Mouse (Mus musculus) granulocyte monocyte progenitor cell, adult 5-6 weeks (primary cell): ENCODE results near the gene Gng7. TPM values are rescaled to one million over a fixed set of nuclear protein-coding genes. Genes with fewer than 3 reads are reported as not detected.

Source experiments
- ATAC-seq: replicated peaks from 2 replicates; pipeline ENCODE4 v1.8.0; 2016; ENCODE audit warnings: mild to moderate bottlenecking, moderate TSS enrichment, inconsistent platforms; ENCODE audit not compliant: poor library complexity, severe bottlenecking
- total RNA-seq, 2 experiments: library from RNA; stranded (forward) in 1 of 2; stranded (reverse) in 1 of 2; fragments of 200-712, 200-1000 nt in 1 of 2; fragments of >200 nt in 1 of 2; fragmentation: Nextera tagmentation in 1 of 2; gene quantifications; 2 replicates each; pipeline ENCODE4 v1.2.3; 2014 to 2017

Gene Gng7
- total RNA-seq, 2 experiments from 2014 or later = 0.30 to 0.46 TPM

DNA sequence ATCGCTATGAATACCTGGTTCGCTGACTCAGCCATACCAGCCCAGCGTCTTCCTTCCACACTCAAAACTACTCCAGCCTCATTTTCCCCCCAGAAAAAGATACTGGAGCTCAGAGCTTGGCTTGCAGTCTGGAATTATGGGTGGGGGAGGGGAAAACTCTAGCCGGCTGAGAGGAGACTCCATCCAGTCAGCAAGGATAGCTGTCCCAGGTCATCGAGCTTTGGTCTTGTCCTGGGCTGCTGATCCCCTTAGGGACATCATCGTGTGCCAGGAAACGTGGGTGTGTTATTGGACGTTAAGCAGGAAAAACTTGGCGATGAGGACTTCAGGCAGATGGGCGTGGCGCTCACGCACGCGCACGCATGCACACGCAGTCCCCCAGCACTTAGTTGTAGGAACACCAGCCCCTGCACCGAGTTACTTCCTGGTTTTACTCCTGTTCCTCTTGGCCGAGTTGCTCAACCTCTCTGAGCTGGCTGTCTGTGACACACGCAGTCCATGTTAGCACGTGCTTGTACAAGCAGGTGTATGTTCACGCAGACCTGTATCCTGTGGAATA, 81.2 kb downstream of the Gng7 start:
- ATAC-seq = peak; percentile 38

DNA sequence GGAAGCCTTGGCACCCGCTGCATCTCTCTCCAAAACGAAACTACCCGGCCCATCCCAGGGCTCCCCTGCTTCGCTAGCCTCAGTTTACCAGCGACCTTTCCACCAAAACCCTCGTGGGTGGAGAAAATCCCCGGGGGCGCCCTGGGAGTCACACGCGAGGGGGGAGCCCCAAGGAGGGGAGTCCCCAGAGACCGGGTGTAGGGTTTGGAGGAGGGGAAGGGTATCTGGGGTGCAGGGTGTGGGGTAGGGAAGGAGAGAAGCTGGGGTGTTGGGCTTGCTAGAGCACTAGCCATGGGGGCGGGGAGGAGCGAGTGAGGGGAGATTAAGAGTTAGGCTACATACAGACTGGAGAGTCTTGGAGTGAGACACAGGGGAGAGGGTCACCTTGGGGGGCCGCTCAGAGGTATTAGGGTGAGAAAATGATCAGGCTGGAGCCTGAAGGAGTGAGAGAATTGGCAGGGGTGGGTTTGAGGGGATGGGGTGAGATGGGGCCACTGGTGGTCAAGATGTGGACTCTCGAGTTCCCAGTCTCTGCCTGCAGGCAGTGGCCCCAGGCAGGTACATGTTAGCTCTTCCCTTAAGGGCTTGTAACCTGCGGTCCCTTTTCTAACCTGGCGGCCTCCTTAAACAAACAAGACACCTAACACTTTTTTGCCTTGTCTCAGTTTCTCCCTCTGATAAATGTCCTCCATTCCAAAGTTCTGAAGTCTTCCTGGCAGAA, 81.9 kb downstream of the Gng7 start:
- no peak for ATAC-seq

DNA sequence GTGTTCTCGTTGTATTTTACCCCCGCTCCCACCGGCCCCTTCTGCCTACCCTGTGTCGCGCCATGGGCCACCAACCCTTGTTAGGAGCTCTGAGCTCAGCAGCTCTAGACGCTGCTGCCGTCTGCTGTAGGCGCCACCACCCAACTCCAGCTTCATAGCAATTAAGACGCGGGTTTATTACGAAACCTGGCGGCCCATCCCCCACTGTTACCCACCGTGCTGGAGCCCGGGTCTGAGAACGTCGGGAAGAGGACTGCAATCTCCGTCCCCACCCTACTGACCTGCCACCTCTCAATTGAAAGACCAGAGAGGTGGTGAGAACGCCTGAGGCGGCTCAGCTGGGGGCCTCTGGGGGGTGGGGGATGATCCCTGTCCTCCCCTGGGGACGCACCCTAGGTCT, 82.5 kb downstream of the Gng7 start:
- no peak for ATAC-seq

DNA sequence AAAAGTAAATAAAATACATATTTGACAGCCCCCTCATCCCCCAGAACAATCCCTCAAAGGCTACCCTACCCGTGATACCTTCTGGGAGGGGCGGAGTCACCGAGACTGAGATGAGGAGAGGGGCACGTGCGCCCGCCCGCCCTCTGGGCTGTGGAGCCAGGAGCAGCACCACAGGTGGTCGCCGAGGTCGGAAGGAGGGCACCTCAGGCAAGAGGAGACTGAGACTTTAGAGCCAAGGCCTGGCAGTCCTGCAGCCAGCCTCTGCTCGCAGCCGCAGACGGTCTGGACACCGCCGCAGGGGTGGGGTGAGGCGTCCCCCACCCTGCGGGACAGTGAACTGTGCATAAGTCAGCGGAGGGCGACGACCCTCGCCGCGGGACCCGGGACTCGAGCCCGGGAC, 83.0 kb downstream of the Gng7 start:
- ATAC-seq = no peak

DNA sequence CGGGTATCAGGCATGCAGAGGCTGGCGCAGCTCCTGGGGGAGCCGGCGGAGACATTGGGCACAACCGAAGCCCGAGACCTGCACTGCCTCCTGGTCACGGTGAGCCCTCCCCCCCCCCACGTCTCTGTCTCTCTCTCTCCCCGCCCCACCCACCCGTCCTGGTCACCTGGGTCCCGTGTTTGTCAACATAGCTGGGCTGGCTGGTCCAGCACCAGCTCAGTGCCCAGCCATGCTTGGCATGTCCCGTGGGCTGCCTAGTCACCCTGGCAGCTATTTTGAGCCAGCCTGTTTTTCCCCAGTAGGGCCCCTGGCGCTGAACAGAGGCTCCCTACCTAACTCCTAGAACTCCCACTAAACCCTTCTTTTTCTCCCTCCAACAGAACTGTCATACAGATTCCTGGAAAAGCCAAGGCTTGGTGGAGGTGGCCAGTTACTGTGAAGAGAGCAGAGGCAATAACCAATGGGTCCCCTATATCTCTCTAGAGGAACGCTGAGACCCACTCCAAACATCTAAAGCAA, 83.5 kb downstream of the Gng7 start:
- no peak for ATAC-seq

DNA sequence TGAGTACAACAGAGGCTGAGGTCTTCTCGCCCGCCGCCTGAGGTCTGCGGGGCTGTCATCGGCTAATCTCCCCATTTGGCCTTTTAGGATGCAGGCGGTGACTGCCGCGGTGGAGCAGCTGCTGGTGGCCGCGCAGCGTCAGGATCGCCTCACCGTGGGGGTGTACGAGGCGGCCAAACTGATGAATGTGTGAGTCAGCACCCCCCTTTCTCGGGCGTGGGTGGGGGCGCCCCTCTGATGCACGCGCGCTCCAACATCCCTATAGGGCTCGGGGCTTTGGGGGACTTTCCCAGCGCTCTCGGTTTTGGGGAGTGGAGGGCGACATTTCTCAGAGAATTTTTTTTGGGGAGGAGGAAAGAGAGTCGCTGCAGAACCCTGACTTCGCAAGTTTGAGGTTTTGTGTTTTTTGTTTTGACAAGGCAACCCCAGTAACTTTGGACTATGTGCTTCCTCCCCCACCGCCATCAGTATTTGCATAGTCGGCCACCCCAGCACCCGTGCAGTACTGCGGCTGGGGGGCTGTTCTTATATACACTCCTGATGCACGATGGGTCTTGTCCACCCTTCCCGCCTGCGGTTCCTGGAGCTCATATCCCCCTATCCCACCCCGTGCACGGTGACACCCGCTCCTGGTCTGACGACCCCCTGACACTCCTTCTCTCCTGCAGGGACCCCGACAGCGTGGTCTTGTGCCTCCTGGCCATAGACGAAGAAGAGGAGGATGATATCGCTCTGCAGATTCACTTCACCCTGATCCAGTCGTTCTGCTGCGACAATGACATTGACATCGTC, 84.2 kb downstream of the Gng7 start:
- peak; percentile 4 for ATAC-seq

DNA sequence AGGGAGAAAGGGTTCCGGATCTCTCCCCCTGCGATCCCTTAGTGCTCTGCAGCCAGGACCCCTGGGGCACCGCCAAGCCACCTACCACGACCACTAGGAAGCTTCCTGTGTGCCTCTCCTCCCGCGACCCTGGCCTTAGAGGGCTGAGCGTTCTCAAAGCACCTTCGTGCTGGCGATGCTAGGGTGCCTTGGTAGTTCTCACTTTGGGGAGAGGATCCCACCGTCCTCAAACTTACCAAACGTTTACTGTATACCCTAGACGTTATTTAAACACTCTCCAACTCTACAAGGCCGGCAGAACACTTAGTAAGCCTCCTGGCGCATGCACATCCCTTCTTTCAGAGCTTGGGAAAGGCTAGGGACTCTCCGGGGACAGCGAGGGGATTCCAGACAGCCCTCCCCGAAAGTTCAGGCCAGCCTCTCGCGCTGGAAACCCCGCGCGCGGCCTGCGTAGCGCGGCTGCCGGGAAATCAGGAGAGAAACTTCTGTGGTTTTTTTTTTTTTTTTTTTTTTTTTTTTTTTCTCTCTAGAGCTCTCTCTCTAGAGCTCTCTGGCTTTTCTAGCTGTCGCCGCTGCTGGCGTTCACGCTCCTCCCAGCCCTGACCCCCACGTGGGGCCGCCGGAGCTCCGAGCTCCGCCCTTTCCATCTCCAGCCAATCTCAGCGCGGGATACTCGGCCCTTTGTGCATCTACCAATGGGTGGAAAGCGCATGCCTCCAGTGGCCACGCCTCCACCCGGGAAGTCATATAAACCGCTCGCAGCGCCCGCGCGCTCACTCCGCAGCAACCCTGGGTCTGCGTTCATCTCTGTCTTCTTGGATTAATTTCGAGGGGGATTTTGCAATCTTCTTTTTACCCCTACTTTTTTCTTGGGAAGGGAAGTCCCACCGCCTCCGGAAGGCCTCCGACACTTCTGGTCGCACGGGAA, 85.2 kb downstream of the Gng7 start, which contains the start of gene Gadd45b:
Gadd45b (plus strand) TSS at position 775 of the 928 bp plus-strand sequence.
- peak; percentile 74 for ATAC-seq

DNA sequence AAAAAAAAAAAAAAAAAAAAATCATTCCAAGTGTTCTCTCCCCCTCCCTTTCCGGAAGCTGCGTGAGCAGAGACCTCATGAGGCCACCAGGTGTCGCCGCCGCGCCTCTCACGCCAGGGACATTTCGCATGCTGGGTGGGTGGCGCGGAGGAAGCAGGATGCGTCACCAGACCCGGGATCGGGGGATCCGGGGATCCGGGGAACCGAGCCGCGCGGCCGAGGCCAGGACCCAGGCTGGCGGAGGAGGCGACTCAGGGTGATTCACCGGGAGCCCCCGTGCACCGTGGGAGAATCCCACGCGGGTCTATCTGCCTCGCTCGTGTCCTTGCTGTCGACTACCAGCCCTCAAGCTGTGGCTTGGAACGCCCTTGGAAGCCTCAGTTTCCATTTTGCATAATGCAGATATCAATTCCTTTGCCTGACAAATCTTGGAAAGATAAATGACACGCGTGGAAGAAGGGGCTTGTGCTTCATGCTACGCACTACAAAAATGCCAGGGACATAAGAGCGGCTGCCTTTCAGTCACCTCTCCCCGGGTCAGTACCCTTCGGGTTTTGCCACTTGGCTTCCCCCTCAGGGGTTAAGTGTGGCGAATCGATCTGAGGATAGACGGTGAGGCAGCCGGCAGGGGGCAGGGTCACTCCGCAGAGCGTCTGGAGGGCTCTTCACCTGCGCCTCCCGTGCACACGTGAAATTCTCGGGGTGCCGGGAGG, 86.0 kb downstream of the Gng7 start:
- ATAC-seq = peak; percentile 65

DNA sequence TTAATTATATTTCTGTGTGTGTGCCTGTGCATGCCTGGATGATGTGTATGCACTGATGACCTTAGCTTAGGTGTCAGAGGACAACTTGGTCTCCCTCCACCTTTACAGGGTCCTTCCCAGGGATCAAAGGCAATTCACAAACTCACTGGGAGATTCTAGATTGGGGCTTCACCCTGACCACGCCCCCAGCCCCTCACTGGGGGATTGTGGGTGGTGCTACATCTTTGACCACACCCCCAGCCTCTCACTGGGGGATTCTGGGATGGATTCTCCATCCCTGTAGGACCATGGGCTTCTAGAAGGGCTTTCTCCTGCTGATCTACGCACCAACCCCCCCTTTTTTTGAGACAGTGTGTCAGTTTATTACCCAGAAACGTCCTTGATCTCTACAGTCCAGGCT, 89.3 kb downstream of the Gng7 start:
- ATAC-seq = no peak

DNA sequence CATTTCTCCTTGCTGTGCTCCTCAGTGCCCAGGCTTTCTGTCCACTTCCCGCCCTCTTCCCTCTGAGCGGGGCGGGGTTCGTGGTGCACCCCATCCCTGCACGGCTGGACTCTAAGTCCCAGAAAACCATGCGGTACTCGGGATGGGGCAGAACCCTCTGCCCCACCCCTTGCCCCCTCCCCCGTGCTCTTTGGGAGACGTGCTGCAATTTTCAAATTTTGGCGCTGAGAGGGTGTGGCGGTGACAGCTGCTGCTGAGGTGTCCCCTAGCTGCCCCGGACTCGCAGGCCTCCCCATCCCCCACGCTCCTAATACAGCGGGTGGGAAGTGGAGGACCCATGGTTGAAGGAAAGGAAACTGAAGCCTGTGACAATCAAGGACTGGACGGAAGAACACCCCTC, 92.8 kb downstream of the Gng7 start:
- ATAC-seq = peak; percentile 77

DNA sequence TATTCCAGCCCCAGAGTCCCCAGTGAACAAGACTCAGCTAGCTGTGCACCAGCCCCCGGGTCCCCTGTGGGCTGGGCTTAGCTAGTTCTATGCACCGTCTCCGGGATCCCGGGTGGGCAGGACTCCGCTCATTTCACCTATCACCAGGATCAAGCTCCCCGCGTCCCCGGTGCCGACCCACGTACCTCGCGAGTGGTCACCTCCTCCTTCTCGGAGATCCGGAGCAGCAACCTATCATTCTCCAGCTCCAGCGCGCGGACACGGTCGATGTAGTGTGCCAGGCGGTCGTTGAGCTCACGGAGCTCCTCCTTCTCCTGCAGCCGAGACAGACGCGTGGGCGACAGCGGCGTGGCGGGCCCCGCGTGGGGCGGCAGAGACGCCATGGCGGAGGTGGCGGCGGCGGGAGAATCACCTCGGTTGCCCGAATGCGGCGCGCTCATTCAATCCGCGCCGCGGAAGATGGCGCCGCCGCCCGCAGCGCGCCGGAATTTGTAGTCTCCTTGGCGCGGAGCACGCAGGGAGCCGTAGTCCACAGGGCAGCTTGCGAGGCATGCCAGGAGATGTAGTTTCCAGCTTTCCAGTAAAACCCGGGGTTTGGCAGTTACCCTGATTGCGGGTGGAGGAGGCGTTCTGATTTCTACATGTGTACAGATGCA, 96.8 kb downstream of the Gng7 start, which contains the start of gene Lmnb2:
Lmnb2 (minus strand) TSS at position 467 of the 656 bp plus-strand sequence.
- peak; percentile 21 for ATAC-seq

DNA sequence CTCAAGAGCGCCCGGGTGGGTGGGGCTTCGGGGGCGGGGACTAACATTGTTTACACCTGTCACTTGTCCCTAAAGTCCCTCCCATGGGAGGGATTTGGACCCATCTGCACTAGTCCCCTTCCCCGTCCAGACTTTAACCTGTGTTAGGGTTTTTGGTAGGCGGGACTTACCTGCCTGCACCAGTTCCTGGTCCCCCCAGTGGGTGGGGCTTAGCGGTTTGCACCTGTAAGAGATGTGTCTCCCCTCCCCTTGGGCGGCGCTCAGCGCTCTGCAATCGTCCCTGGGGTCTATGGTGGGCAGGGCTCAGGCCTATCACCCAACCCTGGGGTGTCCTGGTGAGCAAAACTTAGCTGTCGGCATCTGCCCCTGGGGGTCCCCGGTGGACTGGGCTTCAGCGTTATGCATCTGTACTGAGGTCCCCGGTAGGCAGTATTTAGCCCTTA, 97.4 kb downstream of the Gng7 start:
- ATAC-seq = no peak

DNA sequence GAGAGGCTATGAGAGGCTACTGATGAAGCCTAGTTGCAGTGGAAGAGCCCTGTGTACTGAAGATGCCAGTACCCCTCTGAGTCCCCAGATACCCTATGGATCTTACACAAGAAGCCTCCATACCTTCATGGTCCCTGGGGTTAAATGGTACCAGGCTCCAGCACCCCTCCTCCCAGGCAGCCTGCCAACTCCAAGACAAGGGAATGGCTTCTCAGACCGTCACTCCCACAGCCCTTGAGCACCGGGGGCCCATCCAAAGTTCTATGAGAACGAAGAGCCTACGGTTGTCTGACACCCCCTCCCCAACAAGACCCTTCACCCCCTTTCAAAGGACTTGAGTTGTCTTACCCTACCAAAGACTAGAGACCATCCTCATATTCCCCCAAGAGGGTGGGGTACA, 99.0 kb downstream of the Gng7 start:
- ATAC-seq = no peak

DNA sequence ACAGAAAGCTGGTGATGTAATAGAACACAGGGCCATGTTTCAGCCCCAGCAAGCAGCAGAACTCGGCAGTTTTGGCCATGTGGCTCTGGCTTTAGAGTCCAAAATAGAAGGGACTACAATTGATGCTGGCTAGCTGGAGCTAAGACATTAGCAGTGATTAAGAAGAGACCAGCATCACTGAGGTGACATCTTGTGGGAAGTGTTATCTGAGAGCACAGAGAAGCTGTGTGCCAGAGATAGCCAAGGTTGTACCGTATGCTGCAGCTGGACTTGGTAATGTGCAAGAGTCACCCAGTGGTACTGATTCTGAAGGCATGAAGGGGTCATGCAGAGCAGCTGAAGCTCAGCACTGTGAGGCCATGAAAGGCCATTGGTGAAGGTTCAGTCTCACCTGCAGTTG, 99.5 kb downstream of the Gng7 start:
- no peak for ATAC-seq

DNA sequence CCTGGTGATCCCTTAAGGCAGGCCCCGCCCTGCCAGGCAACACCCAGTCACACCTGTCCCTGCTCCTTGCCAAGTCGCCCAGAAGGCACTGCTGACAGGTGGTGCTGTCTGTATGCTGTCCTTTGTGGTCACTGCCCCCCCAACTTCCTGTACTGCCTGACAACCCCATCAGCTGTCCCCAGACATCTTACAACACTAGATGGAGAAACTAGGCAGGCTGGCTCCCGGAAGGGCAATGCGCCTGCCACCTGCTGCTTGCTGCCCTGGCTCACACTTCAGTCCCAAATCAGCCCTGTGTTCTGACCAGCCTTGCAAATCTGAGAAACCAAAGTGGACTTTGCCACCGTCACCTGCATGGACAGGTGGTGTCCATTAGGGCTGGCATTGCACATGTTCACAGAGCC, 100.5 kb downstream of the Gng7 start:
- peak; percentile 63 for ATAC-seq

DNA sequence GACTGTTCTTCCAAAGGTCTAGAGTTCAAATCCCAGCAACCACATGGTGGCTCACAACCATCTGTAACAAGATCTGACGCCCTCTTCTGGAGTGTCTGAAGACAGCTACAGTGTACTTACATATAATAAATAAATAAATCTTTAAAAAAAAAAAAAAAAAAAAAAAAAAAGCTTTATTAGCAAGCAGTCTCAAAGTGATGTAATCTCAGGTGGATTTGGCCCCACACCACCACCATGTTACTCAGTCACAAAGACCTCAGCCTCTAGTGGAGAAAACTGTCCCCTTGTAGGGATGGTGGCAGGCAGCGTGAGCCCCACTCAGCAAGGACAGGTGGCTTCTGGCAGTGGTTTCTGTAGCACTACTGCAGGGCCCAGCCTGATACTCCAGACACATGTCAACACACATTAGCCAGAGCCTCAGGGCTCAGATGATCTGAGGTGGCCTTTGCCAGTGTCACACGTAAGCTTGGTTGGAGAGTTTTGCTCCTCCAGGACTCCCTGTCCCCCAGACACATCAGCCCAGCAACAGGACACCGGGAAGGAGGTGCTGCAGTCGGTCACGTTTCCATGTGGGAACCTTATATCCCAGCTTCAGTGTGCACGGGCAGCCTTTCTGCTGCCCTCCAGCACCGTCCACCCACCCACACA, 101.3 kb downstream of the Gng7 start:
- ATAC-seq = no peak

DNA sequence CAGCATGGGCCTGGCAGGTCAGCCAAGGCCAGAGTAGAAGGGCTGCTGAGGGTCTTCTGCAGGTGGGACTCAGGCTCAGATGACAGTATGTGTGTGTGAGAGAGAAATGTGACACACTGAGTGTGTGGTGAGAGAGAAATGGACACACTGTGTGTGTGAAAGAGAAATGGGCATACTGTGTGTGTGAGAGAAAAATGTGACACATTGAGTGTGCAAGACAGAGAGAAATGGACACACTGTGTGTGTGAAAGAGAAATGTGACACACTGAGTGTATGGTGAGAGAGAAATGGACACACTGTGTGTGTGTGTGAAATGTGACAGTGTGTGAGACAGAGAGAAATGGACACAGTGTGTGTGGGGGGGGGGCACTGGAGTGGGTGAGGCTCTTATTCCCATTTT, 102.9 kb downstream of the Gng7 start:
- ATAC-seq = no peak

DNA sequence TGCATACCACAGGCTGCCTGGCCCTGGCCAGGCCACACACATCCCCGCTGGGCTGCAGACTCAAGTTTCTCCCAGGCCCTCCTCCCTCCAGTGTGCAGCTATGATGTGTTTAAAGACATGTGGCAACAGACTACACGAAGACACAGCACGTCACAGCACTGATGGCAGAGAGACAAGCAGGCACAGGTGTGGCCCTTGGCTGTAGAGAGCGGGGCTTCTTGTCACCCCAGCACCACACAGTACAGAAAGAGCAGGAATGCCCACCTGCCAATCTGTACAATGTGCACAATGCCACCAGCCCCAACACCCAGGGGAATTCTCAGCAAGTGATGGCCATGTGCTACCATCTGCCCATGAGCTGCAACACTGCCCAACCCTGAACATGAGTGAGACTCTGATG, 103.4 kb downstream of the Gng7 start:
- ATAC-seq = no peak
